Mouse (Mus musculus) cerebellum, adult 11-12 months (tissue): ENCODE measurements around the gene Gm13691.
"Not testable (repeated sequence)": the region's sequence is repeated elsewhere in the genome, so short reads cannot be mapped to it uniquely, and the experiment has no call there.

Experiments
- DNase-seq: peaks from one replicate; pipeline ENCODE4 v3.0.0; 2022

The Gm13691 gene

DNA sequence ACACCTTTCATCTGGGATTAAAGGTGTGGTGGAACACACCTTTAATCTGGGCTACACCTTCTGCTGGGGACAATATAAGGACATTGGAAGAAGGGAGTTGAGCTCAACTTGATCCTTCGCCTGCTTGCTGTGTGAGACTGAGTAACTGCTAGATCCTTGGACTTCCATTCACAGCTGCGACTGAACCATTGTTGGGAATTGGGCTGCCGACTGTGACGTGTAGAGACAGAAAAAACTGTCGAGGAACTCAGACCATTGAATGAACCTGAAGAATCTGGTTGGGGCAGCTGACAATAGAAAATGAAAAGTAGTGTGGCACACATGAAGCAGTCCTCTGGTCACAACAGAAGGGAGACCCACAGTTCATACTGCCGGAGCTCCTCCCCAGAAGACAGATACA is at the start of gene Gm13691:
Gene Gm13691 (plus strand): TSS at position 301 of the 400 bp plus-strand sequence.
- not testable (repeated sequence) for DNase-seq

DNA sequence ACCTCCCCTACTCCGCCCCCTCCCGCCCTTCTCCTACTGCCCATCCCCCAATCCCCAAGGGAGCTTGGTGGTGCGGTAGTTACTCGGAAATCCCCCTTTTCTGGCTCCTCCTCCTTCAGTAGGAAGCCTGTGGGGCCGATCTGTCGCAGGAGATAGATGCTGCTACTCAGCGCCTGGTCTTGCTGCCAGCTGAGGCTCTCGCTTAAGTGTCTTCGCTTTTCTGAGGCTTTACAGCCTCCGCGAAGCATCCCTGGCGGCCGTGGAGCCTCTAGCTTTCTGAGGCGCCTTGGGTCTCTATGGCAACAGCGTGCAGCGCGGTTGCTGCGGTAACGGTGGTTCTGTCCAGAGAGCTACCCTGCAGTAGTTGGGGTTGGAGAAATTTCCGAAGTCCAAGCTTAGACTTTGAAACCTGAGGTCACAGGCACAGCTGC is 49.4 kb upstream of the Gm13691 start, which contains the start of gene Zswim2:
Gene Zswim2 (minus strand): TSS at position 298 of the 431 bp plus-strand sequence.
- DNase-seq = peak; percentile 49

DNA sequence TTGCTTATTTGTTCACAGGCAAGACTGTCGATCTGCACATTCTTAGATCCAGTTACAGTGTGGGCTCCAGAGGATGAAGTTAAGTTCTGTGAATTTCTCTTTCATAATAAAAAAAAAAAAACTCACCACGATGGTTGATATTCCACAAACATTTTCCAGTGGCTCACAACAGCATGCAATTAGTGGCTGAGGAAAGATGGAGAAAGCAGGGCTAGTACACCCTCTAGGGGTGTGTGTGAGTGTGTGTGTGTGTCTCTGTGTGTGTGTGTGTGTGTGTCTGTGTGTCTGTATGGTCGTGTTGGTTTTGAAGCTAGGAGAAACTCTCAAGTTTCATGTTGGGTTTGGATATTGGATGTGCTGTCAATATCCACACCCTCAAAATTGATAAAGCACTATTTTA is 49.0 kb upstream of the Gm13691 start:
- no peak for DNase-seq

DNA sequence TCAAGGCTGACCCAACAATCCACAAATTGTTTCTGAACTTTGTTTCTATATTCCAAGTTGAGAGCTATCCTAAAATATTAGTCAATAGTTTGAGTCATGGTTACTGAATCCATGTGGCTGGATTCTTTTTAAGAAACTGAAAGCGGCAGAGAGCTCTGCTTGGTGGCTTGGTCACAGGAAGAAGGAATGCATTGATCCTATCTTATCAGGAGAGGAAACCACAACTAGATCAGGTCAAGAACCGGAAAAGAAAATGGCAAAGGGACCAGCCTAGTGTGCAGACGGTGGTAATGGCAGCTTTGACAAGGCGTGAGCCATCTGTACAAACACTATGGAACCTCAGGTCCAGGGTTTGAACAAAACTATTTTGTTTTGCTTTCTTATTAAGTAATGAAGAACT is 48.6 kb upstream of the Gm13691 start:
- DNase-seq = no peak

DNA sequence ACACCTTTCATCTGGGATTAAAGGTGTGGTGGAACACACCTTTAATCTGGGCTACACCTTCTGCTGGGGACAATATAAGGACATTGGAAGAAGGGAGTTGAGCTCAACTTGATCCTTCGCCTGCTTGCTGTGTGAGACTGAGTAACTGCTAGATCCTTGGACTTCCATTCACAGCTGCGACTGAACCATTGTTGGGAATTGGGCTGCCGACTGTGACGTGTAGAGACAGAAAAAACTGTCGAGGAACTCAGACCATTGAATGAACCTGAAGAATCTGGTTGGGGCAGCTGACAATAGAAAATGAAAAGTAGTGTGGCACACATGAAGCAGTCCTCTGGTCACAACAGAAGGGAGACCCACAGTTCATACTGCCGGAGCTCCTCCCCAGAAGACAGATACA is 35.0 kb upstream of the Gm13691 start, which contains the start of gene Gm13698:
Gene Gm13698 (plus strand): TSS at position 301 of the 400 bp plus-strand sequence.
- DNase-seq = not testable (repeated sequence)

DNA sequence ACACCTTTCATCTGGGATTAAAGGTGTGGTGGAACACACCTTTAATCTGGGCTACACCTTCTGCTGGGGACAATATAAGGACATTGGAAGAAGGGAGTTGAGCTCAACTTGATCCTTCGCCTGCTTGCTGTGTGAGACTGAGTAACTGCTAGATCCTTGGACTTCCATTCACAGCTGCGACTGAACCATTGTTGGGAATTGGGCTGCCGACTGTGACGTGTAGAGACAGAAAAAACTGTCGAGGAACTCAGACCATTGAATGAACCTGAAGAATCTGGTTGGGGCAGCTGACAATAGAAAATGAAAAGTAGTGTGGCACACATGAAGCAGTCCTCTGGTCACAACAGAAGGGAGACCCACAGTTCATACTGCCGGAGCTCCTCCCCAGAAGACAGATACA is 29.1 kb upstream of the Gm13691 start, which contains the start of gene Gm13693:
Gene Gm13693 (plus strand): TSS at position 301 of the 400 bp plus-strand sequence.
- not testable (repeated sequence) for DNase-seq

DNA sequence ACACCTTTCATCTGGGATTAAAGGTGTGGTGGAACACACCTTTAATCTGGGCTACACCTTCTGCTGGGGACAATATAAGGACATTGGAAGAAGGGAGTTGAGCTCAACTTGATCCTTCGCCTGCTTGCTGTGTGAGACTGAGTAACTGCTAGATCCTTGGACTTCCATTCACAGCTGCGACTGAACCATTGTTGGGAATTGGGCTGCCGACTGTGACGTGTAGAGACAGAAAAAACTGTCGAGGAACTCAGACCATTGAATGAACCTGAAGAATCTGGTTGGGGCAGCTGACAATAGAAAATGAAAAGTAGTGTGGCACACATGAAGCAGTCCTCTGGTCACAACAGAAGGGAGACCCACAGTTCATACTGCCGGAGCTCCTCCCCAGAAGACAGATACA is 23.3 kb upstream of the Gm13691 start, which contains the start of gene Gm13695:
Gene Gm13695 (plus strand): TSS at position 301 of the 400 bp plus-strand sequence.
- DNase-seq = not testable (repeated sequence)

DNA sequence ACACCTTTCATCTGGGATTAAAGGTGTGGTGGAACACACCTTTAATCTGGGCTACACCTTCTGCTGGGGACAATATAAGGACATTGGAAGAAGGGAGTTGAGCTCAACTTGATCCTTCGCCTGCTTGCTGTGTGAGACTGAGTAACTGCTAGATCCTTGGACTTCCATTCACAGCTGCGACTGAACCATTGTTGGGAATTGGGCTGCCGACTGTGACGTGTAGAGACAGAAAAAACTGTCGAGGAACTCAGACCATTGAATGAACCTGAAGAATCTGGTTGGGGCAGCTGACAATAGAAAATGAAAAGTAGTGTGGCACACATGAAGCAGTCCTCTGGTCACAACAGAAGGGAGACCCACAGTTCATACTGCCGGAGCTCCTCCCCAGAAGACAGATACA is 17.5 kb upstream of the Gm13691 start, which contains the start of gene Gm13696:
Gene Gm13696 (plus strand): TSS at position 301 of the 400 bp plus-strand sequence.
- not testable (repeated sequence) for DNase-seq

DNA sequence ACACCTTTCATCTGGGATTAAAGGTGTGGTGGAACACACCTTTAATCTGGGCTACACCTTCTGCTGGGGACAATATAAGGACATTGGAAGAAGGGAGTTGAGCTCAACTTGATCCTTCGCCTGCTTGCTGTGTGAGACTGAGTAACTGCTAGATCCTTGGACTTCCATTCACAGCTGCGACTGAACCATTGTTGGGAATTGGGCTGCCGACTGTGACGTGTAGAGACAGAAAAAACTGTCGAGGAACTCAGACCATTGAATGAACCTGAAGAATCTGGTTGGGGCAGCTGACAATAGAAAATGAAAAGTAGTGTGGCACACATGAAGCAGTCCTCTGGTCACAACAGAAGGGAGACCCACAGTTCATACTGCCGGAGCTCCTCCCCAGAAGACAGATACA is 11.7 kb upstream of the Gm13691 start, which contains the start of gene Gm13694:
Gene Gm13694 (plus strand): TSS at position 301 of the 400 bp plus-strand sequence.
- DNase-seq = not testable (repeated sequence)

DNA sequence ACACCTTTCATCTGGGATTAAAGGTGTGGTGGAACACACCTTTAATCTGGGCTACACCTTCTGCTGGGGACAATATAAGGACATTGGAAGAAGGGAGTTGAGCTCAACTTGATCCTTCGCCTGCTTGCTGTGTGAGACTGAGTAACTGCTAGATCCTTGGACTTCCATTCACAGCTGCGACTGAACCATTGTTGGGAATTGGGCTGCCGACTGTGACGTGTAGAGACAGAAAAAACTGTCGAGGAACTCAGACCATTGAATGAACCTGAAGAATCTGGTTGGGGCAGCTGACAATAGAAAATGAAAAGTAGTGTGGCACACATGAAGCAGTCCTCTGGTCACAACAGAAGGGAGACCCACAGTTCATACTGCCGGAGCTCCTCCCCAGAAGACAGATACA is 5.9 kb upstream of the Gm13691 start, which contains the start of gene Gm13697:
Gene Gm13697 (plus strand): TSS at position 301 of the 400 bp plus-strand sequence.
- not testable (repeated sequence) for DNase-seq

DNA sequence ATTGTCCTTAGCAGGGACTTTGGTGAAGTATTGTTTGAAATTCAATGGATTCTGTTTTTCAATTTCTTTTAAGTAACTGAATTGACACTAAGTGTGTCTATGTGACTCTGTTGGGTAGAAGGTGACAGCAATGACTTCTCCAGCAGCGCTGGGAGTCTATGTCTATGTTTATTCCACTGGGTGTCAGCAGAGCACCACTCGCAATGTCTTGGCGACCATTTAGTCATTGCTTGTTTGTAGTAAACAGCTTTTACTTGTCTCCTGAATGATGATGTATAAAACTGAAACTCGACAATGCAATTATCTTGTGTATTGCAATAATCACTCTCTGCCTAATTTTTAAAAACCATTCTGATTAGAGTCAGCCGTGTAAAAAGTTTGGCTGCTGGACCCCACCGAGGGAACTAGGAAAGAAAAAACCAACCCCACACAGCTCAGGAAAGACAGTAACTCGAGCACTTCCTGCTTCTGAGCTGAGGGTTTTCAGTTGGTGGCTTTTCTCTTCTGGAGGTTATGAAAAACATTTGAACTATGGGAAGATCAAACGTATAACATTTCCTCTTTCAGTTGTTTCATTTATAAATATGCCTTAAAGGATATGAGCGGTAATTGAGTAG is 3.4 kb downstream of the Gm13691 start:
- not testable (repeated sequence) for DNase-seq

DNA sequence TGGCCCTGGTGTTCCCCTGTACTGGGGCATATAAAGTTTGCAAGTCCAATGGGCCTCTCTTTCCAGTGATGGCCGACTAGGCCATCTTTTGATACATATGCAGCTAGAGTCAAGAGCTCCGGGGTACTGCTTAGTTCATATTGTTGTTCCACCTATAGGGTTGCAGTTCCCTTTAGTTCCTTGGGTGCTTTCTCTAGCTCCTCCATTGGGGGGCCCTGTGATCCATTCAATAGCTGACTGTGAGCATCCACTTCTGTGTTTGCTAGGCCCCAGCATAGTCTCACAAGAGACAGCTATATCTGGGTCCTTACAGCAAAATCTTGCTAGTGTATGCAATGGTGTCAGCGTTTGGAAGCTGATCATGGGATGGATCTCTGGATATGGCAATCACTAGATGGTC is 4.2 kb downstream of the Gm13691 start:
- not testable (repeated sequence) for DNase-seq

DNA sequence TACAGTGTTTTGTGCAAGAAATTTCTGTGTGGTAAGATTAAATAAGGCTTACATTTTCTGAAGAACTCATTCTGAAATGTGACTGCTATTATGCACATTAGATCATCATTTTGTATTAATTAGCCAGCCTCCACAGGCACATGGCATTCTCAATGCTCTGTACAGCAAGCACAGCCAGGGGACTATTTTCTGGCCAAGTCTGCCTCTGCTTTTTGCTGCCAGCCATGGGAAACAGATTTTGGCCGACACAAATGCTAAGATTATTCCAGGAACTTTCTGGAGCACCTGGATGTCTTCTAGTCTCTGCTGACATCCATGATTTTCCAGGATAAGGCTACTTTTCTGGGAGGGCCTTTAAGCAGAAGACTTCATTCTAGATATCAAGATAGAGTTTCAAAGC is 18.6 kb downstream of the Gm13691 start:
- no peak for DNase-seq

DNA sequence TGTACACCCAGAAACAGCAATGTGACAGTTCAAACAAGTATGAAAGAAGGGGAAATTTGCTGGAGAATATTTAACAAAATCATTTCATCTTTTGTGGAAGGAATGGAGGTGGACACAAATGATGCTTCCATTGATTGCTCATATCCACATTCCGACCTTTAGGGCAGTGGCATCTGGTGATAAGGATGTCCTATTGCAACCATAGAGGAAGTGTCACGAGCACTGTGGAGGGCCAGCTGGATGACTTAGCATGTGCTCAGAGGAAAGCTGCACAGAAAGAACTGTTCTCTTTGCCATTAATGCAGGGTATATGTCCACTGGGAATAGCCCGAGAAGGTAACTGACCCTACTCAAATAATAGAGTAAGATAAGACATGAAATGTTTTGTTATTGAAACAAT is 19.5 kb downstream of the Gm13691 start:
- no peak for DNase-seq

DNA sequence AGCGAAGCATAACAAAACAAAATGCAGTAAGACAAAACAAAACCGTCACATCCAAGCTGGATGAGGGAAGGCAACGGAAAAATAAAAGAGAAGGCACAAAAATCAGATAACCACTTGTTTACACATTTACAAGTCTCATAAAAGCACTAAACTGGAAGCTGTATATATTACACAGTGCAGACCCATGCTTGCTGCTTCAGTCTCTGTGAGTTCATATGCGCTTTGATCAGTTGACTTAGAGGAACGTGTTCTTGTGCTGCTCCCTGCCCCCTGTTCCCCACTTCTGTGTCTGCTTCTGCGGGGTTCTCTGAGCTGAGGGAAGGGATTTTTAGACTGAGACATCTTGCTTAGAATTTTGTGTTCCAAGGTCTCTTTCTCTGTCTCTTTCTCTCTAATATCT is 24.2 kb downstream of the Gm13691 start:
- DNase-seq = no peak

DNA sequence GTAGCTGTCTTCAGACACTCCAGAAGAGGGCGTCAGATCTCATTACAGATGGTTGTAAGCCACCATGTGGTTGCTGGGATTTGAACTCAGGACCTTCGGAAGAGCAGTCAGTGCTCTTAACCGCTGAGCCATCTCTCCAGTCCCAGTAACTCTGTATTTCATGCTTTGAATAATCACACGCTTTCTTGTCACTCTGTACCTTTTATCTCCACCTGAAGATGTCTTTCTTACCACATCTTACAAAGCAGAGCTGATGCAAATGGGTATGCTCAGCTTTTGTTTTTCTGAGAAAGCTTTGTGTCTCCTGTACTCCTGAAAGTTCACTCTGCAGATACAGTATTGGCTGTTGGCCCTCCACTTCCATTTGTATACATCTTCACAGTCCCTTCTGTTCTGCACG is 25.9 kb downstream of the Gm13691 start:
- DNase-seq = not testable (repeated sequence)

DNA sequence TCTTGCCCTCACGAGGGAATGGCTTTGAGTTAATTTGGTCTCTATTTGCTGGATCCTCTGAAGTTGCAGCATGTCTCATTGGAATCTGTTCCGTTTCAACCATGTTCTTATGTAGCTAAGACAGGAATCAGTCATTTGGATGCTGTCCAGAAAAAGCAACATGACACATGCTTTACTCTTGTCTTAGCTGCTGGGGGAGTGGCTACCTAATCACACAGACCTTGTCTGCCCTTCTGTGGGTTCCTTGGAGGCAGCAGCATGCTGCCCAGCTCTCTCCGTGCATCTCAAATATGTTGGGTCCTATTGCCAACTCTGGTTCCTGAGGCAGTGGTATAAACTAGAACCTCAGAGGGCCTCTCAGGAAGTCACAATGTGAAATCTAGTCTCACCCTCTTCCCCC is 28.0 kb downstream of the Gm13691 start:
- no peak for DNase-seq

DNA sequence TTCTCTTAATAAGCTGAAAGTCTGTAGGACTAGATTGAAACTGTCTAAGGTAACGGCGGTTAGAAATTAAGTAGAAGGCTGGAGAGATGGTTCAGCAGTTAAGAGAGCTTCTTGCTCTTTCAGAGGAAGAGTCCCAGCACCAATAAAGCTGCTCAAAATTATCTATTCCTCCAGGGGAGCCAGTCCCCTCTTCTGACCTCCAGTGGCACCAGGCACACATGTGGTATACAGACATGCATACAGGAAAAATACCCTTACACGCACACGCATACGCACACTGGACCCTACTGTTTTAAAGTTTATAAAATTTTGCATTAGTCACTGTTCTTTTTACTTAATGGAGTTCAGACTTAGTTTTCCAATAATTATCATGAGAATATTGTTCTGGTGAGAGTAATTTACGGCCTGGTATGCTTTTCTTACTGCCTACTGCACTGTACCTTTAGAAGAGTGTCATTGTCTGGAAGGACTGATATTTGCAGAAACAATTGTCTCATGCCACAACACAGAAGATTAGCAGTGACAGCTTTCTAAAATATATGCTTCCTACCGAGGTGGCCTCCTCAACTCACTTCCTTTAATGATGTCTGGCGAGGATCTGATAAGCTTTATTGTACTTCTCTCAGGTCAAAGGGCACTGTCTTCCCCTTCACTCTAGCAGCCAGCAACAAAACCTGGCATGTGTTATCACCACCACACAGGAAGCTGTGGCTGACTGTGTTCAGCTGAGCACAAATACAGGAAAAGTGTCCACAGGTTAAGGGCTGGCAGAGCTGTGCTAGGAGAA is 29.4 kb downstream of the Gm13691 start:
- DNase-seq = no peak

DNA sequence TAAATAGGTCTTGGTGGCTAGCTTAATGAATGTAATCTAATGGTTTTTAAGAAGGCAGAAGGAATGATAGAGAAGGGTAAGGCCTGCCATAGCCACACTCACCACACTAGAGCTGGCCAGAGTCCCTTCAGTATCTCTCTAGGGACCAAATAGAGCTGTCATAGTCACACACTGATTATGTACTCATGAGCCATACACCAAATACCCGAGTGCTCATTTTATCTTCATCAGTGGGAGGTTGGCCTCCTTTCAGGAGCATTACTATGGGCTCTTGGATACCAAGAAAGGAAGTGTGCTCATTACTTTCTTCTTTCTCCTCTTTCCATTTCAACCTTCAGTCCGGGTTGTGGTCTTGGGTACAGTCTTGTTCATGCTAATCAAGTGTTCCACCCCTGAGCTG is 31.6 kb downstream of the Gm13691 start:
- DNase-seq = no peak

DNA sequence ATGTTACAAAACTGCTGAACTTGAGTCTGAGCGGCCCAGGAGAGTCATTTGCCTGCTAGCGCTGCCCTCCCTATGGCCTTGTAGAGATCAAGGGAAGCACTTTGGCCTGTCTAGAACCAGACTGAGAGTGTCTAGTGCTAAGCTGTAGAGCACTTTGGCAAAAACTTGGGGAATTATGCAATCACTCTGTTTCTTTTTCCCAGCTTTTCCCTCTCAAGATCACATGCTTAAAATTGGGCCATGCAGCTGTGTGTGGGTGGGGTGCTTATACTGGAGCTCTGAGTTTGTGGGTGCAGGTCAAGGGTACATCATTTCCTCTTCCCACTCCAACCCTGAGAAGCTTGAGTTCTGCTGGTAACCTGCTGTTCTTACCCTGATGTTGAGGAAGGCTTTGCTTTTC is 32.6 kb downstream of the Gm13691 start:
- DNase-seq = no peak

DNA sequence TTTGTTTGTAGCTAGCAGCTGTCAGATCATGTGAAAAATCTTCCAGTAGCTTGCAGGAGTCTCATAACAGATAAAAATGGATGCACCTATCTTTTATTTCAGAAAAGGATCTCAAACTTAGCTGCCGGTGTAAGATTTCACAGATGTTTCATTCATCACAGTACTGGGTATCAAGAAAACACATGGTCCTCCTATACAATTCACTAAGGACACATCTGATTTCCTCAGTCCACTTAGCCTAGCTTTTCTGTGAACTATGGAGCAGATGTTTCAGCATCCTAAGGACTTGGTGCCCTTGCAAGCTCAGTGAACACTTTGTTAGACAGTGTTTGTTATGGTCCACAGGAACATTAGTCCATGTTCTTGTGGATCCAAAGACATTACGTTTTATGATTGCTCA is 33.0 kb downstream of the Gm13691 start:
- no peak for DNase-seq

DNA sequence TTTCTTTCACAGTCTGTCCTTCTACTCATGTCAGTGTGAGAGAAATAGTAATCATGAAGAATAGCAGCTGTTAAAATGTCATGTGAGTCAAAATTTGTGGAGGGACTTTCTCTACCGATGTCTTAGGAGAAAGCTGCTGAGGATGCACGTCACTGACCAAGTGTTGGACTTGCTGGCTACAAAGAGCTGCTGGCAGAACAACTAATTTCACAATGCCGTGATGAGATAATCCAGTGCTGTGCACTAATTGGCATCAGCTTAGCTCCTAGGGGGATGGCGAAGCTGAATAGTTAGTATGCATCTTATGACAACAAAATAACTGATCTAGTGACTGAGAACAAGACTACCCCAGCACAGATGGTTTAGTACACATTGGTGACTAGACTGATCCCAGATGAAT is 34.9 kb downstream of the Gm13691 start:
- DNase-seq = no peak

DNA sequence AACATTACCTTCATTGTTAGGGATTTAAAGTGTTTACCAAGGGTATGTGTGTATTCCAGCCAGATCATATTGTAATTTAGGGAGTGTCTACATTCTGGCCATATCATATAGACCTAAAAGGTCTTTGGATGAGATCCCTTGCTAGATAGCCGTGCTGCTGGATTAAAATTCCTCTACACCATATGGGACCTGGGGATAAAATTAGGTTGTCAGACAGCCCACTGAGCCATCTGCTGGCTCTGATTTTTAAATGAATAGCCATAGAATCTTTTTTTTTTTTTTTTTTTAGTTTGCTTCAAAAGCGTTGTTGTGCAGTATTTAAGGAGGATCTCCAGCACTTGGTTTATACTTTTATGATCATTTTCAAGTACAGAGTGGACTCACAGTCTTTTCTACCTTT is 42.2 kb downstream of the Gm13691 start:
- no peak for DNase-seq

DNA sequence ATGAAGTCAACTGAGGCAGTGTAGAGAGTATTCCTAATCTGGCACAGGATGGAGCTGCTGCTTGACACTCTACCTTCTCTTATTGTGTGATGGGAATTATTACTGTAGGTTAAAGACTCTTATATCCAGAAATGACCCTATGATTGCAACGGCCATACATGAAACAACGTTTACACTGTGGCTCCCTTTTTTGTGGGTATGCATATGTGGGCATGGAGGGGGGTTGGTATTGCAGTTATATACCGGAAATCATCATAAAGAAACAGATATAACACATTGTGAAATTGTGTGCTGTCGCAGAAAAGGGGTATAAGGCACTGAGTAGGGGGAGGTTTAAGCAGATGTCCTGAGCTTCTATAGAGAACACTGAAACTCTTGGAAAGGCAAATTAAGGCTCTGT is 45.6 kb downstream of the Gm13691 start:
- no peak for DNase-seq
